Mouse (Mus musculus): ENCODE results near the gene Olfr330.

DNA sequence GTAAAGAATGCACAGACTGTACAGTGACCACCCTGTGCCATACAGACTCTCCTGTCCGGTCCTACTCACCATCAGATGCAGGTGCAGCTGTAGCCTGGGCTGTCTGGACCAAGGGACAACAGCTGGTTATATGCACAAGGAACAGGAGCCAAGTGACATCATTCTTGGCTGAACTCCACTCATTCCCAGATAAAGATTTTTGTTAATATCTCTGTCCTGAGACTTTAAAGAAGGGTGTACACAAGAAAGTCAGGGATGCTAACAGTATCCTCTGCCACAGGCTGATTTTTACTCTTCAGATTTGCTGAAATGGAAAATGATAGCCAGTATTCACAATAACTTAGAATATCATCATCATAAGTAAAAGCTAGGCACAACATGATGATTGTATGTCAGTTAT is 20.9 kb upstream of the Olfr330 start, which contains the start of gene Olfr328:
- TF ChIP-seq EP300 (IDR thresholded peaks at IDR 0.05; ENCODE audit: low read depth) (no peak), CTCF (IDR thresholded peaks at IDR 0.05; ENCODE audit: low read depth) (no peak)

All from heart, postnatal 0 days (tissue).